Mouse (Mus musculus): ENCODE data around the gene Tuba3b.
A peak's percentile ranks its signal among the peaks of the same experiment; 100 is the strongest.

Tuba3b gene

GRCm38 (mm10) chr6:145615666-145616210, at the start of gene Tuba3b:
Gene Tuba3b (plus strand): TSS chr6:145615757.
- no peak for DNase-seq

- DNase-seq = no peak
Measured at GRCm38 (mm10) chr6:145567296-145567695, 48.3 kb upstream of the Tuba3b start.

GRCm38 (mm10) chr6:145567832-145568231, 47.7 kb upstream of the Tuba3b start:
- DNase-seq = no peak

DNA sequence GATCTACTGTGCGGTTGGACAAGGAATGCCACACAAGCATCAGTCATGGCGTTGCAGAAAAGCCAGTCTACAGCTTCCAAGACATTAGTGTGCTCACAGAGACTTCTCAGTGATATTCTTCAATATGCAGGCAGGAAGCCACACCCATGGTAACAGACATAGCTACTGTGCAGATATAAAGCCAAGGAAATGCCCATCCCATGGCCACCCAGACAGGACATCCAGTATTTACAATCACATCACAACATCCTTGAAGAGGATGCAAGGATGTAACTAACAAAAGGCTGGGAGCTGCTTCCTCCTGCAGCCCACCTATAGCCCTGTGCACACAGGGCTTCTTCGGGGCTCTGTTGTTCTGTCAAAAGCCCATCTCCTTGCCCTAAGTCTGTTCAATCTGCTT, 46.9 kb upstream of the Tuba3b start:
- no peak for DNase-seq

DNA sequence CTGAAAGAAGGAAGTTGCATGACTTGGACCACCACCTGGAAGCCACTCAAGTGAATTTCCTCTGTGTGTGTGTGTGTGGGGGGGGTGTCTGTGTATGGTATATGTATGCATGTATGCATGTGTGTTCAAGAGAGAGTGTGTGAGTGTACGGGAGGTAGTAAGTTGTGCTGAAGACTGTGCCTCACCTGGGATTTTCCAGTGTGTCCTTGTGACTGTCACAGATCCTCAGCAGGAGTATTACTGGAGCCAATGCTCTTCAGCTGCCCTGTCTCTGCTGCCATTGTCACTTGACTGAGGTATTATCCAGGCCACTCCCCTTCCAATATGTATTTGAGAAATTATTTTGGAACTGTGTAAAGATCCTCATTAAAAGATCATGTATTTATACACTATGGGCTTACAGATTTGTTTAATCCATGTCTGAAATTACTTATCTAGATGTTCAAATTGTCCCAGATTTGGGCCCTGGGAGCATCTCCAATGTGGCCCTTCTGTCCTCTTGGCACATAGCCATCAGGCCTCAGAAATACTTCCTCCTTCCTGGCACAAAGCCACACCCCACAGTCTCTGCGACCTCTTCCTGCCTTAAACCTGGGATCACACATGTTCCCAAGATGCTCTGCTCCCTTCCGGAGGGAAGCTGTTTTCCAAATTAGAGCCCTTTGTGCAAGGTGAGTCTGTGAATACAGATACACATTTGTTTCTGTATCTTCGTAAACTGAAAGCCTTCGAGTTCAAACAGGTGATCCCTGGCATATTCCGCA, 42.1 kb upstream of the Tuba3b start:
- DNase-seq = no peak

DNA sequence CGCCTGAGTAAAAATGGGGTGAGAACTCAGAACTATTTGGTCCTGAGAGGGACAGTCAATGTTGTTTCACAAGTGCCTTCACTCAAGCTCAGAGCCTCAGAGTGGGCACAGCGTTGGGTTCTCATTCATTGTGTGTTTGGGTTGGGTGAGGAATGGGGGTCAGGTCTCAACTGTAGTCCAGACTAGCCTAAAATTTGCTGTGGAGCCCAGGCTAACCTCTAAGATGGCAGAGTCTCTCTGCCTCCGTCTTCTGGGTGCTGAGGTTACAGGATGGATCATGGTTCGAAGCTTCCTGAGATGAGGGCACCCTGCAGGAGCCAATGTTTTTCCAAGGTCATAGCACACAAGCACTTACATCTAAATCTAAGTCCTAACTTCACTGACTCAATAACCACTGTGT, 38.8 kb upstream of the Tuba3b start:
- DNase-seq = no peak

DNA sequence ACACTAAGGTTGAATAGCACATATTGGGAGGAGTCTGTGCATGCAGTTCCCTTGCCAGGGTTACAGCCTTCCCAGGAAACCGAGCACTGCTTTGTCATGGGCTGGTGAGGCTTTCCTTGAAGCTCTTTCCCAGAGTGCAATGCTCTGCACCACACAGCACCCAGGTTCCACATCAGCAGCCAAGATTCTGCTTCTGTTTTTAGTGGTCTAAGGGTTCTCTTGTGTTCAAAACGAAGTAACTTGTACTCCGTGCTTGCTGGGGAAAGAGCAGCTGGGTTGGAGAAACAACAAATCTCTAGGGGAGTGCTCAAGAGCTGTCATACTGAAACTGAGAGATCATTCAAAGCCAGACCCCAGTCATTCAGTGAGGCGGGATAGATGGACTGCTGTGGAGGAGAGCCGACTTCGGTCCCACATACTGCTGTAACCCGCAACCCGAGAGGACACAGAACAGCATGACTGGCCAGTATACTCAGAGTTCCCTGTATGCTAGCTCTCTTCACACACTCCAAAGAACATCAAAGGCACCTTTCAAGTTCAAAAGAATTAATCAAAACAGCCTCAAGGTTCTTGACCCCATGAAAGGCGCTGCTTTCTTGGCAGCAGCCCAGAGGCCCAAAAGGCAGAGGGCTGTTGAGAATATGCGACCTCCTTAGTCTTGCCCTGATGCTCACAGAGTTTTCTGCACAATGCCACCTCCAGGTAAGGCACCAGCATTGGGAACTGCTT, 36.9 kb upstream of the Tuba3b start:
- peak; percentile 43 for DNase-seq

DNA sequence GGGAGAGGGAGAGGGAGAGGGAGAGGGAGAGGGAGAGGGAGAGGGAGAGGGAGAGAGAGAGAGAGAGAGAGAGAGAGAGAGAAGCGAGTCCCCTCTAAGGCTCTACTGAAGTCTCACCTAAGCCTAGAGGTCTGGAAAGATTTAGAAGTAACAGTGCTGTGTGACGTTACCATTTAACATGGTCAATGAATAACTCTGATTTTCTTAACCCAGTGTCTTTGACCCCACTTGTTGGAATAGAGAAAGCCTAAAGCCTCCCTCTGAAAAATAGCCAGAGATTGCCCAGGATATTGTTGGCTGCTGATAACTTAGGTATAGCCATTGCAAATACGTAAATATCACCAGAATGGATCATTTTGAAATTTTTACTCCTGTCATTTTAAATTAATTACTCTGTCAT, 35.8 kb upstream of the Tuba3b start:
- DNase-seq = no peak

DNA sequence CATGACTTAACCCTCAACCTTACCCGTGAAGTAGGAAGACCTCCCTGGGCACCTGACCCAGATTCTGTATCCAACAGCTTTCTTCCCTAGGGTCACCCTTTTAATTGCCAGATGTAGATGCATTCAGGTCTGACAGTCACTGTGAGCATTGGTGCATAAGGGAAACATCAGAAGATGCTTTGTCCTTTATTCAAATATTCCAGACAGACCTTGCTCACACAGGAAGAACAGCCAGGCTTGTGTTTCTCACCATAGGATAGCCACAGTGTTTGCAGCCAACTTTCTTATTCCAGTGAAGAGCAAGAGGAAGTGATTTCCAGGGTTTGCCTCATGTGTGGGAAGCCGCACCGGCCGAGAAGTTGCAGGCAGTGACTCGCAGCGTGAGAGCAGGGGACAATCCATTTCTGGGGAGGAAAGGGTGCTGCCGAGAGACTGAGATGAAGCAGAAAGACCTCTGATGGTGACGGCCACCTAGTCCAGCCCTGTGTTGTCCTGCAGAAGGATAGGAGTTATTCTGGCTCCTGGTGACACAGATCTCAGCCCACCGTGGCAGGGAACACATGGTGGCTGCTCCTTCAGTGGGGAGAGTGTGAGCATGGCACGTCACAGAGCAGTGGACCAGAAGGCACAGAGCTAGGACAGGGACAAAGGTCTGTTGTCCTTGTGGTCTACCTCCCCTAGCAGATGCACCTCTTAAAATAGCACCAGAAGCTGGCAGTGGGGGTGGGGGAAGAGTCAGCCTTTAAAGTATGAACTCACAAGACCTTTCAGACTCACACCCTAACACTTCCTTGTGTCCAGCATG, 34.0 kb upstream of the Tuba3b start:
- no peak for DNase-seq

DNA sequence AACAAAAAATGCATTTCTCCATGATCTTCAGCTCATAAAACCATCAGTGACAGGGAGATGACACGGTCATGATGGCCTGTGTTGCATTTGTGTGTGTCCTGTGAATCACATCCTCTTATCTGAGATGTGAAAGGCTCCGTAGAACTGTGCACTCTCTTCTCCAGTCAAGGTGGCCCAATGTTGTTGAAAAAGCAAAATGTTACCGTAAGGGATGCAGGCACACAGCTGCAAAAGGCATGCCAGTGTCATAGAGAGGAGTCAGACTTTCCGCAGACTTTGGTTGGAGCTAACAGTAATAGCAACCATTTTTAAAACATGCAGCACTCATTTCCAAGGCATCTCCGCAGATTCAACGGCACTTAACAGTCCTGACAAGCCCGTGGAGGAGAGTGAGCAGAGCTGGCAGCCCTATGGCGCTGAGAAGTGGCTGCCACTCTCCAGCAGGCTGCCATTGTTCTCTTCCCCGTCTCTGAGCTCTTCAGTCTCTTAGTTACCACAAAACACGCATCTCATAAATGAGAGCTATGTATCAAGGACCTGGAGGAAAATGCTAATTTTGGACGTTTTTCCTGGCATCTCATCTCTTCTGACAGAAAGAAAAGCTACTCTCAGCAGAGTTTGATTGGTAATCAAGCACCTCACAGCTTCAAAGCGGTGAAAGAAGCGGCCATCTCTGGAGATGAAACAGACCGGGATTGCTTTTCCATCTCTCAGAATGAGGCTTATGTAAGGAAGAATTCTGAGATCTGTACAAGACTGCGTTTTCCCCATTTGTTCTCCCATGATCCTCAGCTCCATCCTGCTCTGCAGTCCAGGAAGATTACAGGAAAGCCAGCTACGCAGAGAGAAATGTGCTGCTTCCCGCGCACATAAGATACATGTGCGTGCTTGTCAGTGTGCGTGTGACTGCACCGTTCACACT, 30.2 kb upstream of the Tuba3b start:
- no peak for DNase-seq

- DNase-seq = no peak
Measured at GRCm38 (mm10) chr6:145590501-145591293, 24.9 kb upstream of the Tuba3b start.

DNA sequence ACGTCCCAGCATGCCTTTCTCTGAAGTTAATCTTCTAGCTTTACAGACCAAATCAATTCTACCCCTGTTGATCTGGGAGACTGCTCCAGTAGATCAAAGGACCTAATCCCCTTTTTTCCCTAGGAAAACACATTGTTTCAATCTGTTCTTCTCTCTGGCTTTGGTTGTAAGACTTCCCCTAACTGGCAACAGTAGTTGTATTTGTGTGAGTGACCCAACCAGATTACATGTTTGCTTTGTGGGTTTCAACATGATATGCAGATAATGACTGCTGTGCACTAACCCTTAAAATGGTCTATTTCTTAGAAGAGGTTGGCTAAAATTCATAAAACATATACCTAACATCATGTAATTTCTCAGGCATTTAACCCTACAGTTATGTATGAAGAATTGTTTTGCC, 24.0 kb upstream of the Tuba3b start:
- DNase-seq = no peak

GRCm38 (mm10) chr6:145592036-145592435, 23.5 kb upstream of the Tuba3b start:
- DNase-seq = no peak

DNA sequence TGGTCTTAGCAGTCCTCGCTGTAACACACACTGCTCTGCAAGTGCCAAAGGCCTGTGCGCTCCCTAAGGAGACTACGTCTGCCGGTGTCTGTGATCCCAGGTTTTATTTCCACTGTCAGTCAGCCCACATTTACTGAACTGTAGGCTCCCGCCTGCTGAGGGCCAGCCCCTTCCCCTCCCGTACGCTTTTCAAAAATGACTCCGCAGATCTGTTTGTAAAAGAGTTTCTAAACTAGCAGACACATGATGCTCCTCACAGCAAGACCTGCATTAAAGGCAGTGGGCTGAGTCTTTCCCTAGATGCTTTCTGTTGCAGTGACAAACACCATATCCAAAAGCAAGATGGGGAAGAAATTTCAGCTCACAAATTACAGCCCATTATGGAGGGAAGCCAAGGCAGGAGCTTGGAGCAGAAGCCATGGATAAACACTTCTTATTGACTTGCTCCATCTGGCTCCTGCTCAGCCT, 23.0 kb upstream of the Tuba3b start:
- no peak for DNase-seq

DNA sequence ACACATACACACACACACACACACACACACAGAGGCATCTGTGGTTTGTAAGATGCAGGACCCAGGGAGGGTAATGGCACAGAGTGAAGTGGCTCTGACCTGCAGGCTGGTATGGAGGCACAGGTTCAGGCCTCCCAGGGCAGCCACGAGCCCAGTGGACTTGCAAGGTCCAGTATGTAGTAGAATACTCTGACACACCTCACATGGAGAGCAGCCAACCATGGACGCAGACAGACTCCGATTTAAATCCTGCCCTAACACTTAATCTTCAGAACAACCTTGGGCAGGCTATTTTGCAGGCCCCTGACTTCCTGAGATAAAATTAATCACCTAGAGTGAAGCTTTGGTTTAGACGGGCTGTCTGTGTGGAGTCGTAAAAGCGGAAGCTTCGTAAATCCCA, 21.6 kb upstream of the Tuba3b start:
- no peak for DNase-seq

DNA sequence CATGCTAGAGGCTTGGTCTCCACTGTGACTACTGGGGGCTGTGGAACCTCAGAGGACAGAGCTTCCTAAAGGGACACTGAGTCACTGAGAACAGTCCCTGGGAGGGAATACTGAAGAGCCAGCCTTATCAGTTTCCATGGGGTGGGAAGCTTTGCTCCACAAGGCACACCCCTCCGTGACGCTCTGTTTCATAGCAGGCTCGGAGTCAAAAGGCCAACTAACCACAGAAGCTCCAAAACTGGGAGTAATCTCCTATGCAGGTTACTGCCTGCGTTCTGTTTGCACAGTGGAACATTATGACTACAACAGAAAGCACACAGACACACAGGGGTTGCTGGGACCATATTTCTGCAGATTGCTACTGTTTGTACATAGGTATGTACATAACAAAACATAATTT, 19.7 kb upstream of the Tuba3b start:
- DNase-seq = no peak

DNA sequence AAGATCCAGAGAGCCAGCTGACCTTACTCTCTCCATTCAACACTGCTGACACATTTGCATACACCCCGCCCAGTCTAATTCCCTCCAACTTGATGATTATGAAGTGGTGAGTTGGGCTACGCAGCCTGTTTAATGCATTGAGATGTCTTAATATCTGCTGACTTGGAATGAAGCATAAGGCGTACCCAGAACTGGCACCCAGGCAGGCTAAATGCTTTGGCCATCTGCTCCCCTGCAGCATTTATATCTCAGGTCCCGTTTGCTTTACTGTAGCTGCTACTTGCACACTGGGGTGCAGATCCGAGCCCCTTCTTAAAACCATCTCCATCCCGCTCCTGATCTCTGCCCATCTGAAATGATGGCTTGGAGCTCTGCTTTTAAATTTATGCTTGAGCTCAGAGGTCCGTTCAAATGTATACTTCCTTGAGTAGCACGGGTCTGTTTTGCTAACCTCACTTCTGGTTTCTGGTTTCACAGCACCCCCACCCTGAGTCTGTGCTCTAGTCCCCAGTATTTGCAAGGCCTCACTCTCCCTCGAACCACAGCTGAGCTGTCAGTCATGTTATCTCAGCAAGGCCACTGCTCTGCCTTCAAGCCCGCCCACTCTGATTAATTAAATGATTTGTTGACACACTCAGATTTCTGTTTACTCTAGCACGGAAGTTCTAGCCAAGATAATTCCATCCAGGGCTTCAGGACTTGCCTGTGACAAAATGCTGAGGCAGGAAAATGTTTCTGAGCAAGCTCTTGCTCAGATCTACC, 16.6 kb upstream of the Tuba3b start:
- peak; percentile 14 for DNase-seq

DNA sequence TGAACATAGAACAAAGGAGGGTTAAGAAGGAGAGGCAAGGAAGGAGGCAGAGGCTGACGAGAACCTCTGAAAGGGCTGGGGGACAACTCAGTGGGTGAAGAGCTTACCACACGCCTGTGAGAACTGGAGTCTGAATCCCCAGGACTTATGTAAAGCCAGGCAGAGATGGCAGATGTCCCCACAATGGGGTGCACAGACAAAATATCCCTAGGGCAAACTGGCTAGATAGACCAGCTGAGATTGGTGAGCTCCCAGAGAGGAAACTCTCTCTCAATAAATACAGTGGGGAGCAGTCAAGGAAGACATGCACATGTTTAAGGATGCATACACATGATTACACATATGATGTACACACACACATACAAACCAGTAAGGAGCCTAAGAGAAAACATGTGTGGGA, 11.4 kb upstream of the Tuba3b start:
- no peak for DNase-seq

GRCm38 (mm10) chr6:145604648-145605047, 10.9 kb upstream of the Tuba3b start:
- no peak for DNase-seq

GRCm38 (mm10) chr6:145605203-145605602, 10.4 kb upstream of the Tuba3b start:
- no peak for DNase-seq
